Mouse (Mus musculus): ENCODE results near the gene Shc4. TPM values are rescaled to one million over a fixed set of nuclear protein-coding genes. Genes with fewer than 3 reads are reported as not detected.

The Shc4 gene
- polyA plus RNA-seq, 1 experiment from 2014 or later = 1.1 TPM

GRCm38 (mm10) chr2:125661156-125661555, 62.8 kb downstream of the Shc4 start:
- peak overlapping the region; percentile 63 for H3K4me2 ChIP-seq
- no peaks in the 10 kb centered on the region for H3K36me3 ChIP-seq (ENCODE audit: insufficient read depth)
- 35% methylated on average over 4 of the region's 4 CpGs for WGBS
- H3K4me3 ChIP-seq (ENCODE audit: low read depth, low read length) = peak overlapping the region; percentile 30
- no peaks in the 10 kb centered on the region for H3K9me3 ChIP-seq (ENCODE audit: low read depth, low read length)
- no peak for DNase-seq
- ATAC-seq (ENCODE audit: insufficient read depth) = no peak
- peaks cover 4% of the 10 kb centered on the region; the same call in 1 of the 2 replicates for H3K4me1 ChIP-seq (ENCODE audit: insufficient read depth)
- H3K27me3 ChIP-seq (ENCODE audit: insufficient read depth, low read length) = no peaks in the 10 kb centered on the region
- TF ChIP-seq CTCF (IDR thresholded peaks at IDR 0.05; ENCODE audit: low read depth) = no peak
- H3K9ac ChIP-seq = peak overlapping the region; percentile 35
- H3K27ac ChIP-seq (ENCODE audit: low read depth) = no peak overlapping the region

- peak overlapping the region; percentile 35 for H3K9ac ChIP-seq
- peak; percentile 43 for DNase-seq
Observed at GRCm38 (mm10) chr2:125660537-125661130, 63.3 kb downstream of the Shc4 start.

GRCm38 (mm10) chr2:125659823-125660536, 64.0 kb downstream of the Shc4 start:
- Histone ChIP-seq H3K36me3 (ENCODE audit: insufficient read depth) (no peaks in the 10 kb centered on the region), H3K27me3 (ENCODE audit: insufficient read depth, low read length) (no peaks in the 10 kb centered on the region), H3K9ac (peak overlapping the region; percentile 35; the same call in 1 of the 2 replicates), H3K4me1 (ENCODE audit: insufficient read depth) (peaks cover 4% of the 10 kb centered on the region; the same call in 1 of the 2 replicates), H3K9me3 (ENCODE audit: low read depth, low read length) (no peaks in the 10 kb centered on the region), H3K27ac (ENCODE audit: low read depth) (no peak overlapping the region; the same call in 1 of the 2 replicates), H3K4me3 (ENCODE audit: low read depth, low read length) (peak overlapping the region; percentile 30), H3K4me2 (peak overlapping the region; percentile 63)
- DNase-seq = peak; percentile 89
- ATAC-seq (ENCODE audit: insufficient read depth) = peak; percentile 71
- TF ChIP-seq CTCF (IDR thresholded peaks at IDR 0.05; ENCODE audit: low read depth) = peak; percentile 91
- 12% methylated on average over 10 of the region's 10 CpGs for WGBS

More at GRCm38 (mm10) chr2:125660537-125661130, 63.3 kb downstream of the Shc4 start:
- Histone ChIP-seq H3K27ac (ENCODE audit: low read depth) (no peak overlapping the region; the same call in 1 of the 2 replicates), H3K4me1 (ENCODE audit: insufficient read depth) (peaks cover 4% of the 10 kb centered on the region; the same call in 1 of the 2 replicates), H3K4me3 (ENCODE audit: low read depth, low read length) (peak overlapping the region; percentile 30), H3K9me3 (ENCODE audit: low read depth, low read length) (no peaks in the 10 kb centered on the region), H3K4me2 (peak overlapping the region; percentile 63), H3K27me3 (ENCODE audit: insufficient read depth, low read length) (no peaks in the 10 kb centered on the region), H3K36me3 (ENCODE audit: insufficient read depth) (no peaks in the 10 kb centered on the region)
- TF ChIP-seq CTCF (IDR thresholded peaks at IDR 0.05; ENCODE audit: low read depth) = no peak
- WGBS = 26% methylated on average over 20 of the region's 20 CpGs
- ATAC-seq (ENCODE audit: insufficient read depth) = peak; percentile 55

GRCm38 (mm10) chr2:125655391-125655790, 68.6 kb downstream of the Shc4 start:
- Histone ChIP-seq H3K4me1 (ENCODE audit: insufficient read depth) (no peaks in the 10 kb centered on the region), H3K4me2 (no peak overlapping the region), H3K9ac (no peak overlapping the region), H3K27ac (ENCODE audit: low read depth) (no peak overlapping the region), H3K9me3 (ENCODE audit: low read depth, low read length) (no peaks in the 10 kb centered on the region), H3K4me3 (ENCODE audit: low read depth, low read length) (no peak overlapping the region), H3K36me3 (ENCODE audit: insufficient read depth) (no peaks in the 10 kb centered on the region), H3K27me3 (ENCODE audit: insufficient read depth, low read length) (no peaks in the 10 kb centered on the region)
- WGBS = 84% methylated on average over 9 of the region's 9 CpGs
- no peak for TF ChIP-seq CTCF (IDR thresholded peaks at IDR 0.05; ENCODE audit: low read depth)
- DNase-seq (no peak), ATAC-seq (ENCODE audit: insufficient read depth) (no peak)

GRCm38 (mm10) chr2:125653286-125653685, 70.7 kb downstream of the Shc4 start:
- H3K4me1 ChIP-seq (ENCODE audit: insufficient read depth) = no peaks in the 10 kb centered on the region
- ATAC-seq (ENCODE audit: insufficient read depth) = no peak
- H3K27ac ChIP-seq (ENCODE audit: low read depth) = no peak overlapping the region
- H3K36me3 ChIP-seq (ENCODE audit: insufficient read depth) = no peaks in the 10 kb centered on the region
- no peak for TF ChIP-seq CTCF (IDR thresholded peaks at IDR 0.05; ENCODE audit: low read depth)
- H3K4me3 ChIP-seq (ENCODE audit: low read depth, low read length) = no peak overlapping the region
- WGBS = 96% methylated on average over 2 of the region's 2 CpGs
- H3K9me3 ChIP-seq (ENCODE audit: low read depth, low read length) = no peaks in the 10 kb centered on the region
- no peak for DNase-seq
- H3K4me2 ChIP-seq = no peak overlapping the region
- H3K9ac ChIP-seq = no peak overlapping the region
- H3K27me3 ChIP-seq (ENCODE audit: insufficient read depth, low read length) = no peaks in the 10 kb centered on the region

GRCm38 (mm10) chr2:125651563-125651962, 72.4 kb downstream of the Shc4 start:
- Histone ChIP-seq H3K4me3 (ENCODE audit: low read depth, low read length) (no peak overlapping the region), H3K27ac (ENCODE audit: low read depth) (no peak overlapping the region), H3K9ac (no peak overlapping the region), H3K4me2 (no peak overlapping the region), H3K36me3 (ENCODE audit: insufficient read depth) (no peaks in the 10 kb centered on the region), H3K4me1 (ENCODE audit: insufficient read depth) (no peaks in the 10 kb centered on the region), H3K27me3 (ENCODE audit: insufficient read depth, low read length) (no peaks in the 10 kb centered on the region), H3K9me3 (ENCODE audit: low read depth, low read length) (no peaks in the 10 kb centered on the region)
- DNase-seq (no peak), ATAC-seq (ENCODE audit: insufficient read depth) (no peak)
- WGBS = 68% methylated on average over 8 of the region's 8 CpGs
- TF ChIP-seq CTCF (IDR thresholded peaks at IDR 0.05; ENCODE audit: low read depth) = no peak

GRCm38 (mm10) chr2:125650742-125651352, 73.1 kb downstream of the Shc4 start:
- no peaks in the 10 kb centered on the region for H3K36me3 ChIP-seq (ENCODE audit: insufficient read depth)
- H3K4me1 ChIP-seq (ENCODE audit: insufficient read depth) = no peaks in the 10 kb centered on the region
- no peak overlapping the region for H3K4me3 ChIP-seq (ENCODE audit: low read depth, low read length)
- no peaks in the 10 kb centered on the region for H3K27me3 ChIP-seq (ENCODE audit: insufficient read depth, low read length)
- 65% methylated on average over 14 of the region's 14 CpGs for WGBS
- ATAC-seq (ENCODE audit: insufficient read depth) (no peak), DNase-seq (peak; percentile 44)
- no peak for TF ChIP-seq CTCF (IDR thresholded peaks at IDR 0.05; ENCODE audit: low read depth)
- H3K9me3 ChIP-seq (ENCODE audit: low read depth, low read length) = no peaks in the 10 kb centered on the region
- H3K27ac ChIP-seq (ENCODE audit: low read depth) = no peak overlapping the region
- H3K9ac ChIP-seq = no peak overlapping the region
- H3K4me2 ChIP-seq = no peak overlapping the region

Measured in lung, embryonic 14.5 days (tissue).